Mouse (Mus musculus): ENCODE data around the gene Eif4g3.

- TF ChIP-seq CTCF (IDR thresholded peaks at IDR 0.05; ENCODE audit: insufficient read depth, low read depth, low read length) (no peak), POLR2A (IDR thresholded peaks at IDR 0.05; ENCODE audit: insufficient read depth, low read depth, low read length) (no peak)
Measured at GRCm38 (mm10) chr4:138252231-138252630, 259.4 kb downstream of the Eif4g3 start.
